Mouse (Mus musculus) cortical plate, adult 2 months (tissue): ENCODE data around the gene Spop. TPM values are rescaled to one million over a fixed set of nuclear protein-coding genes. Genes with fewer than 3 reads are reported as not detected.

Experiments
- H3K27ac ChIP-seq: fragments of 200-500 bp; 2 replicates; pipeline ENCODE4 v1.5.1; 2012; ENCODE audit warnings: low read length, control low read depth, inconsistent platforms; ENCODE audit not compliant: insufficient read depth
- H3K4me1 ChIP-seq: fragments of 200-500 bp; 2 replicates; pipeline ENCODE4 v1.6.1; 2011; ENCODE audit warnings: low read length; ENCODE audit not compliant: control insufficient read depth, insufficient read depth
- H3K4me3 ChIP-seq: fragments of 200-500 bp; 2 replicates; pipeline ENCODE4 v1.5.1; 2011; ENCODE audit warnings: mild to moderate bottlenecking, low read length, control low read depth; ENCODE audit not compliant: insufficient read depth
- CTCF ChIP-seq: fragments of 200-500 bp; IDR thresholded peaks from 2 replicates; pipeline ENCODE4 v1.5.1; 2011; ENCODE audit warnings: mild to moderate bottlenecking, control low read depth, low read length; ENCODE audit not compliant: insufficient read depth; ENCODE audit errors: extremely low read depth
- POLR2A ChIP-seq: fragments of 200-500 bp; IDR thresholded peaks from 2 replicates; pipeline ENCODE4 v1.6.1; 2011; ENCODE audit warnings: mild to moderate bottlenecking, low read length, control low read depth; ENCODE audit not compliant: insufficient read depth; ENCODE audit errors: extremely low read depth
- polyA plus RNA-seq: library from polyadenylated mRNA; depleted of rRNA; stranded (reverse); fragments of >200 nt; gene quantifications from 2 replicates; pipeline ENCODE4 v1.2.3, GENCODE M21; 2012

Spop gene
- polyA plus RNA-seq, 1 experiment, result 128 TPM

- Histone ChIP-seq H3K27ac (no peak overlapping the region), H3K4me3 (no peak overlapping the region), H3K4me1 (peaks cover 1% of the 10 kb centered on the region)
- TF ChIP-seq POLR2A (no peak), CTCF (no peak)
These were observed 7.1 kb downstream of the Spop start for GRCm38 (mm10) chr11:95420880-95421435.

- Histone ChIP-seq H3K4me1 (no peaks in the 10 kb centered on the region; the same call in 1 of the 2 replicates), H3K27ac (no peak overlapping the region), H3K4me3 (no peak overlapping the region)
- TF ChIP-seq CTCF, result 0 out of 2 replicates have a peak, but pooled peaks have one; percentile 0
- no peak for TF ChIP-seq POLR2A
These were observed 9.6 kb downstream of the Spop start for GRCm38 (mm10) chr11:95423505-95423904.

- Histone ChIP-seq H3K27ac (no peak overlapping the region), H3K4me1 (peaks cover 1% of the 10 kb centered on the region; the same call in 1 of the 2 replicates), H3K4me3 (no peak overlapping the region)
- TF ChIP-seq POLR2A (no peak), CTCF (no peak)
These were observed 17.5 kb downstream of the Spop start for GRCm38 (mm10) chr11:95431344-95431743.

- H3K27ac ChIP-seq, result no peak overlapping the region
- H3K4me1 ChIP-seq, result peaks cover 1% of the 10 kb centered on the region; the same call in 1 of the 2 replicates
- TF ChIP-seq CTCF (peak; percentile 40), POLR2A (no peak)
- no peak overlapping the region for H3K4me3 ChIP-seq
These were observed 18.3 kb downstream of the Spop start for GRCm38 (mm10) chr11:95432194-95432593.

GRCm38 (mm10) chr11:95445371-95445770, 31.5 kb downstream of the Spop start:
- Histone ChIP-seq H3K4me1 (peaks cover 5% of the 10 kb centered on the region), H3K4me3 (no peak overlapping the region), H3K27ac (no peak overlapping the region)
- no peak for TF ChIP-seq CTCF
- TF ChIP-seq POLR2A, result no peak

- peaks cover 5% of the 10 kb centered on the region for H3K4me1 ChIP-seq
- TF ChIP-seq CTCF (no peak), POLR2A (no peak)
- H3K4me3 ChIP-seq, result no peak overlapping the region
- no peak overlapping the region; the same call in 1 of the 2 replicates for H3K27ac ChIP-seq
These were observed 32.9 kb downstream of the Spop start for GRCm38 (mm10) chr11:95446580-95447305.

- H3K27ac ChIP-seq, result no peak overlapping the region
- no peak overlapping the region for H3K4me3 ChIP-seq
- TF ChIP-seq CTCF (no peak), POLR2A (no peak)
- peaks cover 5% of the 10 kb centered on the region for H3K4me1 ChIP-seq
These were observed 34.5 kb downstream of the Spop start for GRCm38 (mm10) chr11:95448346-95448745.

- H3K27ac ChIP-seq, result no peak overlapping the region
- TF ChIP-seq POLR2A (no peak), CTCF (no peak)
- no peaks in the 10 kb centered on the region; the same call in 1 of the 2 replicates for H3K4me1 ChIP-seq
- no peak overlapping the region for H3K4me3 ChIP-seq
These were observed 41.5 kb downstream of the Spop start for GRCm38 (mm10) chr11:95455331-95455730.

- no peaks in the 10 kb centered on the region; the same call in 1 of the 2 replicates for H3K4me1 ChIP-seq
- H3K4me3 ChIP-seq, result no peak overlapping the region
- H3K27ac ChIP-seq, result no peak overlapping the region
- no peak for TF ChIP-seq POLR2A
- TF ChIP-seq CTCF, result no peak
These were observed 47.0 kb downstream of the Spop start for GRCm38 (mm10) chr11:95460872-95461271.

GRCm38 (mm10) chr11:95462168-95462567, 48.3 kb downstream of the Spop start:
- no peaks in the 10 kb centered on the region; the same call in 1 of the 2 replicates for H3K4me1 ChIP-seq
- no peak for TF ChIP-seq CTCF
- no peak for TF ChIP-seq POLR2A

More at GRCm38 (mm10) chr11:95462168-95462567, 48.3 kb downstream of the Spop start:
- Histone ChIP-seq H3K4me3 (no peak overlapping the region), H3K27ac (no peak overlapping the region)
